Mouse (Mus musculus) midbrain, embryonic 12.5 days (tissue): Measurements from ENCODE around the gene Kbtbd7. TPM values are rescaled to one million over a fixed set of nuclear protein-coding genes. Genes with fewer than 3 reads are reported as not detected.

Source experiments
- ATAC-seq: fragments of 200-750 bp; cut with Nextera tagmentation; 2 replicates; pipeline ENCODE4 v1.8.0; 2017; ENCODE audit warnings: low read depth, moderate TSS enrichment, moderate library complexity; ENCODE audit not compliant: low FRiP score
- H3K27ac ChIP-seq: fragments of 300-500 bp; sonication (generic); replicated peaks from 2 replicates; pipeline ENCODE4 v1.5.1; 2016; ENCODE audit warnings: mild to moderate bottlenecking
- H3K27me3 ChIP-seq: fragments of 300-500 bp; sonication (generic); 2 replicates; pipeline ENCODE4 v1.6.1; 2016; ENCODE audit warnings: mild to moderate bottlenecking
- H3K36me3 ChIP-seq: fragments of 300-500 bp; sonication (generic); 2 replicates; pipeline ENCODE4 v1.6.1; 2016
- H3K4me1 ChIP-seq: fragments of 300-500 bp; sonication (generic); 2 replicates; pipeline ENCODE4 v1.6.1; 2016
- H3K4me2 ChIP-seq: fragments of 300-500 bp; sonication (generic); replicated peaks from 2 replicates; pipeline ENCODE4 v1.6.1; 2016; ENCODE audit warnings: mild to moderate bottlenecking, moderate library complexity
- H3K4me3 ChIP-seq: fragments of 300-500 bp; sonication (generic); 2 replicates; pipeline ENCODE4 v1.5.1; 2016; ENCODE audit warnings: mild to moderate bottlenecking
- H3K9ac ChIP-seq: fragments of 300-500 bp; sonication (generic); replicated peaks from 2 replicates; pipeline ENCODE4 v1.6.1; 2016; ENCODE audit warnings: mild to moderate bottlenecking, moderate library complexity
- H3K9me3 ChIP-seq: fragments of 300-500 bp; sonication (generic); 2 replicates; pipeline ENCODE4 v1.6.1; 2016; ENCODE audit warnings: mild to moderate bottlenecking
- WGBS: fragments of 180-500 bp; shearing (Covaris S2); methylation state at CpG from one replicate; pipeline ENCODE4 v1.1.7; 2016; 5-methylcytosine and 5-hydroxymethylcytosine counted together
- polyA plus RNA-seq: library from polyadenylated mRNA; unstranded; fragments of >200 nt; fragmentation: Nextera tagmentation; extraction: Ambion mirVana; gene quantifications from 2 replicates; pipeline ENCODE4 v1.2.1, GENCODE M21; 2016

Gene Kbtbd7
- polyA plus RNA-seq: 19.0 and 22.8 TPM in 2 replicates

GRCm38 (mm10) chr14:79425979-79426729, at the start of gene Kbtbd7:
Gene Kbtbd7, plus strand, starts transcription at chr14:79426511.
- Histone ChIP-seq H3K9ac (peak within 1 kb of the TSS; percentile 64), H3K36me3 (peaks cover 12% of the 10 kb centered on the region), H3K27me3 (no peaks in the 10 kb centered on the region), H3K4me3 (peak within 1 kb of the TSS; percentile 50), H3K4me1 (no peaks in the 10 kb centered on the region), H3K9me3 (peaks cover 9% of the 10 kb centered on the region; the same call in 1 of the 2 replicates), H3K4me2 (peak within 1 kb of the TSS; percentile 50), H3K27ac (peak within 1 kb of the TSS; percentile 84)
- WGBS: under 1% methylated on average over 40 of the region's 44 CpGs
- ATAC-seq: peak; percentile 99

DNA sequence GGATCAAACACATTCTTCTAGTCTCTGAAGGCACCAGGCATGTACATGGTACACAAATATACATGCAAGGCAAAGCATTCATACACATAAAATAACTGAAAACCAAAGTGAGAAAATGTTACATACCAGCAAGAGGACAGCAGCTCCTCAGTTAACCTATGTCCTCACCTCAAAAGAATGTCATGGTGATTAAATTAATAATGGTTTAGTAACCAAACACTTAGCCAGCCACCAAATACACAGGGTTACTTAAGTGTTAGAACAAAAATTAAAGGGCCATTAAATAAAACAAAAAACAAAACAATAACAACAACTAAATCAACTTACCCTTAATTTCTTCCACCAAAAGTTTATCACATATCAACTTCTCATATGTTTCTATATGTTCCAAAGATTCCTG, 49.3 kb upstream of the Kbtbd7 start:
- Histone ChIP-seq H3K27me3 (no peaks in the 10 kb centered on the region), H3K9ac (no peak overlapping the region), H3K4me3 (no peak overlapping the region), H3K27ac (no peak overlapping the region), H3K9me3 (no peaks in the 10 kb centered on the region), H3K36me3 (peaks cover 25% of the 10 kb centered on the region), H3K4me2 (no peak overlapping the region), H3K4me1 (no peaks in the 10 kb centered on the region)
- no peak for ATAC-seq

GRCm38 (mm10) chr14:79383120-79383519, 43.2 kb upstream of the Kbtbd7 start:
- H3K36me3 ChIP-seq: peaks cover 17% of the 10 kb centered on the region
- no peak overlapping the region for H3K4me3 ChIP-seq
- H3K27me3 ChIP-seq: no peaks in the 10 kb centered on the region
- no peaks in the 10 kb centered on the region for H3K9me3 ChIP-seq
- H3K4me1 ChIP-seq: no peaks in the 10 kb centered on the region
- no peak overlapping the region for H3K27ac ChIP-seq
- H3K4me2 ChIP-seq: no peak overlapping the region
- 94% methylated on average over 7 of the region's 7 CpGs for WGBS
- ATAC-seq: no peak
- no peak overlapping the region for H3K9ac ChIP-seq

DNA sequence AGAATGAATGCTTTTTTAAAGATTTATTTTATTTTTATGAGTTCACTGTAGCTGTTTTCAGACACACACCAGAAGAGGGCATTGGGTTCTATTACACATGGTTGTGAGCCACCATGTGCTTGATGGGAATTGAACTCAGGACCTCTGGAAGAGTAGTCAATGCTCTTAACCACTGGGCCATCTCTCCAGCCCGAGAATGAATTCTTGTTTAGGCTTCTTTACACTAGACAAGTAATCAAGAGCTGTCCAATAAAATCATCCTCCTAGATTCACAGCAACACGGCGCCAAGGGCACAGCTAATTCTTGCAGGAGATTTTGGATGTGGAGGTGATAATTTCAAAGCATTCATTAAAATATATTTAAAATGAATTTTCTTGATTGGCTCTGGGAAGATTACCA, 38.0 kb upstream of the Kbtbd7 start:
- Histone ChIP-seq H3K27ac (no peak overlapping the region), H3K27me3 (no peaks in the 10 kb centered on the region), H3K9ac (no peak overlapping the region), H3K4me3 (no peak overlapping the region), H3K4me1 (peaks cover 12% of the 10 kb centered on the region), H3K36me3 (no peaks in the 10 kb centered on the region), H3K4me2 (no peak overlapping the region), H3K9me3 (no peaks in the 10 kb centered on the region)
- 98% methylated on average over 3 of the region's 3 CpGs for WGBS
- ATAC-seq: no peak

DNA sequence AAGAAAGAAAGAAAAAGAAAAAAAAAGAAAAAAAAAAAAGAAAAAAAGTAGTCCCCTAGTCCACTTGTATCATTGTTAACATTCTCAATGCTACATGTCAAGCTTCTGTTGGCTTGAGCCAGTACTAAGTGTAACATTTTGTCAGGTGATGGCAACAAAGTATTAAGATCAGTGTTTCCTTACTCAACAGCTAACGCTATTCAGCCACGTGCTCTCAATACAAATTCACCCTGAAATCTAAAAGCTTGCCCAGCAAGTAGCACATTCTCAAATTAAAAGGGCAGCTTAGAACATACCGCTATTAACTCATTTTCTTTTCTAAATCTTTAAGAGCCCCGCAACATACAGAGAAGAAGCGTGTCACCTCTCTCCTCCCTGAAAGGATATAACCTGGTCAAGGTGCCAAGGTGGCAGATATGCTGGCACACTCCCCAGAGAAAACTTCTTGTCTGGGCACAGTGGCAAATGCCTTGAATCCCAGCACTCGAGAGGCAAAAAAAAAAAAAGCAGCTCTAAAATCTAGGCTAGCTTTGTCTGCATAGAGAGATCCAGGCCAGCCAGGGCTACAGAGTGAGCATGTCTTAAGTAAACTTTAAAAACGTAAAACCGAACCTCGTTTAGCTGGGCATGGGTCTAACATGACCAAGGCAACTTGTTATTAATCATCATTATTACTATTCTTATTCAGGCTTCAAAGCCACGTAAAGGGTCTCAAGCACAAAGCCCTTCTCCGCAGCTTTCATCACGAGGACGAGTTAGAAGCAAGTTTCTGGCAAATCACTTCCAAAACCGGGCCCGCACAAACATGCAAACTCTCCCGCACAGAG, 36.7 kb upstream of the Kbtbd7 start:
- H3K9ac ChIP-seq: peak overlapping the region; percentile 79
- H3K9me3 ChIP-seq: no peaks in the 10 kb centered on the region
- no peaks in the 10 kb centered on the region for H3K36me3 ChIP-seq
- WGBS: 2% methylated on average over 16 of the region's 16 CpGs
- H3K4me3 ChIP-seq: peak overlapping the region; percentile 73
- peak overlapping the region; percentile 70 for H3K4me2 ChIP-seq
- H3K4me1 ChIP-seq: peaks cover 12% of the 10 kb centered on the region
- peak overlapping the region; percentile 97 for H3K27ac ChIP-seq
- H3K27me3 ChIP-seq: no peaks in the 10 kb centered on the region
- 0 out of 2 replicates have a peak, but pooled peaks have one; percentile 5 for ATAC-seq

- H3K4me2 ChIP-seq: peak within 1 kb of the TSS; percentile 70
- WGBS: under 1% methylated on average over 64 of the region's 71 CpGs
- peak; percentile 96 for ATAC-seq
- H3K9me3 ChIP-seq: no peaks in the 10 kb centered on the region
- peak within 1 kb of the TSS; percentile 79 for H3K9ac ChIP-seq
- H3K4me1 ChIP-seq: peaks cover 12% of the 10 kb centered on the region
- peak within 1 kb of the TSS; percentile 97 for H3K27ac ChIP-seq
- H3K27me3 ChIP-seq: no peaks in the 10 kb centered on the region
- no peaks in the 10 kb centered on the region for H3K36me3 ChIP-seq
- peak within 1 kb of the TSS; percentile 73 for H3K4me3 ChIP-seq
These were observed 35.9 kb upstream of the Kbtbd7 start, which contains the start of gene Naa16 for GRCm38 (mm10) chr14:79390265-79390926. Gene Naa16, minus strand, starts transcription at chr14:79390778.

- H3K4me1 ChIP-seq: peaks cover 12% of the 10 kb centered on the region
- no peaks in the 10 kb centered on the region for H3K9me3 ChIP-seq
- no peak for ATAC-seq
- H3K36me3 ChIP-seq: no peaks in the 10 kb centered on the region
- H3K9ac ChIP-seq: no peak overlapping the region
- H3K4me3 ChIP-seq: no peak overlapping the region
- WGBS: 72% methylated on average over 1 of the region's 1 CpGs
- no peaks in the 10 kb centered on the region for H3K27me3 ChIP-seq
- no peak overlapping the region for H3K27ac ChIP-seq
- no peak overlapping the region for H3K4me2 ChIP-seq
These were observed 33.0 kb upstream of the Kbtbd7 start for GRCm38 (mm10) chr14:79393289-79393688.

GRCm38 (mm10) chr14:79394564-79394963, 31.7 kb upstream of the Kbtbd7 start:
- no peak overlapping the region for H3K27ac ChIP-seq
- H3K4me3 ChIP-seq: no peak overlapping the region
- ATAC-seq: no peak
- H3K9ac ChIP-seq: no peak overlapping the region
- H3K27me3 ChIP-seq: no peaks in the 10 kb centered on the region
- no peaks in the 10 kb centered on the region for H3K9me3 ChIP-seq
- peaks cover 3% of the 10 kb centered on the region for H3K4me1 ChIP-seq
- no peaks in the 10 kb centered on the region for H3K36me3 ChIP-seq
- H3K4me2 ChIP-seq: no peak overlapping the region

GRCm38 (mm10) chr14:79397321-79398122, 28.8 kb upstream of the Kbtbd7 start, which contains the start of gene Mtrf1:
Gene Mtrf1, plus strand, starts transcription at chr14:79397772.
- Histone ChIP-seq H3K4me1 (no peaks in the 10 kb centered on the region), H3K4me2 (peak within 1 kb of the TSS; percentile 56), H3K36me3 (peaks cover 7% of the 10 kb centered on the region; the same call in 1 of the 2 replicates), H3K4me3 (peak within 1 kb of the TSS; percentile 64), H3K27ac (peak within 1 kb of the TSS; percentile 81), H3K27me3 (no peaks in the 10 kb centered on the region), H3K9me3 (no peaks in the 10 kb centered on the region), H3K9ac (peak within 1 kb of the TSS; percentile 56; the same call in 1 of the 2 replicates)
- 19% methylated on average over 23 of the region's 23 CpGs for WGBS
- ATAC-seq: peak; percentile 94

- H3K27me3 ChIP-seq: no peaks in the 10 kb centered on the region
- H3K4me2 ChIP-seq: no peak overlapping the region
- no peak overlapping the region for H3K27ac ChIP-seq
- no peak overlapping the region for H3K4me3 ChIP-seq
- H3K4me1 ChIP-seq: no peaks in the 10 kb centered on the region
- H3K9ac ChIP-seq: no peak overlapping the region
- peaks cover 28% of the 10 kb centered on the region; the same call in 1 of the 2 replicates for H3K36me3 ChIP-seq
- no peaks in the 10 kb centered on the region for H3K9me3 ChIP-seq
- no peak for ATAC-seq
- WGBS: 72% methylated on average over 2 of the region's 2 CpGs
These were observed 18.7 kb upstream of the Kbtbd7 start for GRCm38 (mm10) chr14:79407641-79408040.

- H3K4me2 ChIP-seq: no peak overlapping the region
- no peak overlapping the region for H3K27ac ChIP-seq
- no peak overlapping the region for H3K4me3 ChIP-seq
- peaks cover 27% of the 10 kb centered on the region for H3K36me3 ChIP-seq
- H3K4me1 ChIP-seq: no peaks in the 10 kb centered on the region
- no peak overlapping the region for H3K9ac ChIP-seq
- WGBS: 93% methylated on average over 6 of the region's 6 CpGs
- no peaks in the 10 kb centered on the region for H3K27me3 ChIP-seq
- ATAC-seq: no peak
- H3K9me3 ChIP-seq: no peaks in the 10 kb centered on the region
These were observed 17.0 kb upstream of the Kbtbd7 start for GRCm38 (mm10) chr14:79409278-79409830.
